Mouse (Mus musculus): Measurements from ENCODE around the gene Dip2c. TPM values are rescaled to one million over a fixed set of nuclear protein-coding genes. Genes with fewer than 3 reads are reported as not detected.

The Dip2c gene
- polyA plus RNA-seq (2015; fragmentation: Nextera tagmentation; extraction: Ambion mirVana), result 4.3 and 4.6 TPM in 2 replicates

GRCm38 (mm10) chr13:9276322-9276855, at the start of gene Dip2c:
Dip2c (plus strand) TSS chr13:9276528.
- Histone ChIP-seq H3K4me3 (ENCODE audit: low read length) (peak within 1 kb of the TSS; percentile 93), H3K4me1 (ENCODE audit: insufficient read depth, low read length) (peaks cover 14% of the 10 kb centered on the region), H3K4me2 (replicated peaks; ENCODE audit: low read depth, low read length) (peak within 1 kb of the TSS; percentile 95), H3K9ac (replicated peaks; ENCODE audit: low read length) (peak within 1 kb of the TSS; percentile 97), H3K27ac (ENCODE audit: low read length) (peak within 1 kb of the TSS; percentile 98), H3K27me3 (ENCODE audit: insufficient read depth, low read length) (no peaks in the 10 kb centered on the region), H3K9me3 (ENCODE audit: low read length) (no peaks in the 10 kb centered on the region), H3K36me3 (ENCODE audit: insufficient read depth, low read length) (no peaks in the 10 kb centered on the region)
- under 1% methylated on average over 56 of the region's 67 CpGs for WGBS
- ATAC-seq (ENCODE audit: low FRiP score, low TSS enrichment), result peak; percentile 96

- Histone ChIP-seq H3K36me3 (ENCODE audit: insufficient read depth, low read length) (no peaks in the 10 kb centered on the region), H3K4me2 (replicated peaks; ENCODE audit: low read depth, low read length) (no peak overlapping the region), H3K27me3 (ENCODE audit: insufficient read depth, low read length) (no peaks in the 10 kb centered on the region), H3K27ac (ENCODE audit: low read length) (no peak overlapping the region), H3K4me1 (ENCODE audit: insufficient read depth, low read length) (no peaks in the 10 kb centered on the region), H3K4me3 (ENCODE audit: low read length) (no peak overlapping the region), H3K9ac (replicated peaks; ENCODE audit: low read length) (no peak overlapping the region), H3K9me3 (ENCODE audit: low read length) (no peaks in the 10 kb centered on the region)
- no peak for ATAC-seq (ENCODE audit: low FRiP score, low TSS enrichment)
- WGBS, result 84% methylated on average over 5 of the region's 5 CpGs
These were observed 49.2 kb upstream of the Dip2c start for GRCm38 (mm10) chr13:9227078-9227477.

- Histone ChIP-seq H3K9me3 (ENCODE audit: low read length) (no peaks in the 10 kb centered on the region), H3K36me3 (ENCODE audit: insufficient read depth, low read length) (no peaks in the 10 kb centered on the region), H3K27ac (ENCODE audit: low read length) (no peak overlapping the region), H3K4me3 (ENCODE audit: low read length) (no peak overlapping the region), H3K4me1 (ENCODE audit: insufficient read depth, low read length) (no peaks in the 10 kb centered on the region), H3K4me2 (replicated peaks; ENCODE audit: low read depth, low read length) (no peak overlapping the region), H3K27me3 (ENCODE audit: insufficient read depth, low read length) (no peaks in the 10 kb centered on the region), H3K9ac (replicated peaks; ENCODE audit: low read length) (no peak overlapping the region)
- no peak for ATAC-seq (ENCODE audit: low FRiP score, low TSS enrichment)
- 81% methylated on average over 7 of the region's 7 CpGs for WGBS
These were observed 38.8 kb upstream of the Dip2c start for GRCm38 (mm10) chr13:9237495-9237894.

GRCm38 (mm10) chr13:9239127-9239526, 37.2 kb upstream of the Dip2c start:
- Histone ChIP-seq H3K9ac (replicated peaks; ENCODE audit: low read length) (no peak overlapping the region), H3K9me3 (ENCODE audit: low read length) (no peaks in the 10 kb centered on the region), H3K27me3 (ENCODE audit: insufficient read depth, low read length) (no peaks in the 10 kb centered on the region), H3K27ac (ENCODE audit: low read length) (no peak overlapping the region), H3K4me2 (replicated peaks; ENCODE audit: low read depth, low read length) (no peak overlapping the region), H3K4me3 (ENCODE audit: low read length) (no peak overlapping the region), H3K36me3 (ENCODE audit: insufficient read depth, low read length) (no peaks in the 10 kb centered on the region), H3K4me1 (ENCODE audit: insufficient read depth, low read length) (no peaks in the 10 kb centered on the region)
- ATAC-seq (ENCODE audit: low FRiP score, low TSS enrichment), result no peak
- 86% methylated on average over 5 of the region's 5 CpGs for WGBS

- Histone ChIP-seq H3K9ac (replicated peaks; ENCODE audit: low read length) (no peak overlapping the region), H3K4me3 (ENCODE audit: low read length) (no peak overlapping the region), H3K4me1 (ENCODE audit: insufficient read depth, low read length) (no peaks in the 10 kb centered on the region), H3K4me2 (replicated peaks; ENCODE audit: low read depth, low read length) (no peak overlapping the region), H3K27me3 (ENCODE audit: insufficient read depth, low read length) (no peaks in the 10 kb centered on the region), H3K27ac (ENCODE audit: low read length) (no peak overlapping the region), H3K9me3 (ENCODE audit: low read length) (no peaks in the 10 kb centered on the region), H3K36me3 (ENCODE audit: insufficient read depth, low read length) (no peaks in the 10 kb centered on the region)
- ATAC-seq (ENCODE audit: low FRiP score, low TSS enrichment), result no peak
- 82% methylated on average over 12 of the region's 12 CpGs for WGBS
These were observed 36.6 kb upstream of the Dip2c start for GRCm38 (mm10) chr13:9239631-9240236.

GRCm38 (mm10) chr13:9261748-9262147, 14.6 kb upstream of the Dip2c start:
- 72% methylated on average over 4 of the region's 4 CpGs for WGBS
- ATAC-seq (ENCODE audit: low FRiP score, low TSS enrichment), result no peak
- no peaks in the 10 kb centered on the region for H3K9me3 ChIP-seq (ENCODE audit: low read length)
- H3K4me3 ChIP-seq (ENCODE audit: low read length), result no peak overlapping the region
- no peaks in the 10 kb centered on the region for H3K4me1 ChIP-seq (ENCODE audit: insufficient read depth, low read length)
- H3K36me3 ChIP-seq (ENCODE audit: insufficient read depth, low read length), result no peaks in the 10 kb centered on the region
- no peak overlapping the region for H3K4me2 ChIP-seq (replicated peaks; ENCODE audit: low read depth, low read length)
- H3K9ac ChIP-seq (replicated peaks; ENCODE audit: low read length), result no peak overlapping the region
- no peaks in the 10 kb centered on the region for H3K27me3 ChIP-seq (ENCODE audit: insufficient read depth, low read length)
- no peak overlapping the region for H3K27ac ChIP-seq (ENCODE audit: low read length)

- H3K9me3 ChIP-seq (ENCODE audit: low read length), result no peaks in the 10 kb centered on the region
- ATAC-seq (ENCODE audit: low FRiP score, low TSS enrichment), result peak; percentile 71; the same call in 1 of the 2 replicates
- H3K36me3 ChIP-seq (ENCODE audit: insufficient read depth, low read length), result no peaks in the 10 kb centered on the region
- H3K4me3 ChIP-seq (ENCODE audit: low read length), result no peak overlapping the region
- no peak overlapping the region for H3K4me2 ChIP-seq (replicated peaks; ENCODE audit: low read depth, low read length)
- H3K9ac ChIP-seq (replicated peaks; ENCODE audit: low read length), result no peak overlapping the region
- no peaks in the 10 kb centered on the region for H3K4me1 ChIP-seq (ENCODE audit: insufficient read depth, low read length)
- 84% methylated on average over 5 of the region's 5 CpGs for WGBS
- H3K27ac ChIP-seq (ENCODE audit: low read length), result no peak overlapping the region
- no peaks in the 10 kb centered on the region; the same call in 1 of the 2 replicates for H3K27me3 ChIP-seq (ENCODE audit: insufficient read depth, low read length)
These were observed 10.8 kb upstream of the Dip2c start for GRCm38 (mm10) chr13:9265516-9265915.

GRCm38 (mm10) chr13:9276856-9277620, 710 bp downstream of the Dip2c start:
- Histone ChIP-seq H3K9ac (replicated peaks; ENCODE audit: low read length) (peak overlapping the region; percentile 97), H3K9me3 (ENCODE audit: low read length) (no peaks in the 10 kb centered on the region), H3K27ac (ENCODE audit: low read length) (peak overlapping the region; percentile 98), H3K4me2 (replicated peaks; ENCODE audit: low read depth, low read length) (peak overlapping the region; percentile 95), H3K36me3 (ENCODE audit: insufficient read depth, low read length) (no peaks in the 10 kb centered on the region), H3K4me1 (ENCODE audit: insufficient read depth, low read length) (peaks cover 14% of the 10 kb centered on the region), H3K4me3 (ENCODE audit: low read length) (peak overlapping the region; percentile 93), H3K27me3 (ENCODE audit: insufficient read depth, low read length) (no peaks in the 10 kb centered on the region)
- peak; percentile 85 for ATAC-seq (ENCODE audit: low FRiP score, low TSS enrichment)
- under 1% methylated on average over 61 of the region's 75 CpGs for WGBS

- no peak for ATAC-seq (ENCODE audit: low FRiP score, low TSS enrichment)
- H3K27ac ChIP-seq (ENCODE audit: low read length), result no peak overlapping the region
- peaks cover 14% of the 10 kb centered on the region for H3K4me1 ChIP-seq (ENCODE audit: insufficient read depth, low read length)
These were observed 1.3 kb downstream of the Dip2c start for GRCm38 (mm10) chr13:9277621-9277960.

GRCm38 (mm10) chr13:9278636-9279035, 2.3 kb downstream of the Dip2c start:
- Histone ChIP-seq H3K27me3 (ENCODE audit: insufficient read depth, low read length) (no peaks in the 10 kb centered on the region), H3K9ac (replicated peaks; ENCODE audit: low read length) (no peak overlapping the region), H3K9me3 (ENCODE audit: low read length) (no peaks in the 10 kb centered on the region), H3K36me3 (ENCODE audit: insufficient read depth, low read length) (no peaks in the 10 kb centered on the region), H3K27ac (ENCODE audit: low read length) (no peak overlapping the region), H3K4me2 (replicated peaks; ENCODE audit: low read depth, low read length) (no peak overlapping the region), H3K4me1 (ENCODE audit: insufficient read depth, low read length) (peaks cover 14% of the 10 kb centered on the region), H3K4me3 (ENCODE audit: low read length) (no peak overlapping the region)
- WGBS, result 89% methylated on average over 5 of the region's 5 CpGs
- ATAC-seq (ENCODE audit: low FRiP score, low TSS enrichment), result no peak

More at GRCm38 (mm10) chr13:9277621-9277960, 1.3 kb downstream of the Dip2c start:
- Histone ChIP-seq H3K36me3 (ENCODE audit: insufficient read depth, low read length) (no peaks in the 10 kb centered on the region), H3K4me3 (ENCODE audit: low read length) (peak overlapping the region; percentile 93), H3K27me3 (ENCODE audit: insufficient read depth, low read length) (no peaks in the 10 kb centered on the region), H3K4me2 (replicated peaks; ENCODE audit: low read depth, low read length) (peak overlapping the region; percentile 95), H3K9me3 (ENCODE audit: low read length) (no peaks in the 10 kb centered on the region), H3K9ac (replicated peaks; ENCODE audit: low read length) (peak overlapping the region; percentile 97)
- 2% methylated on average over 15 of the region's 15 CpGs for WGBS
